31 mouse cellular contexts compared by ENCODE assay signal in genomic region chr7:71852864-71853263, GRCm38 (mm10).
"Had no signal": no experiment of that assay in that cellular context is flagged by ENCODE, and none has a peak within 500 bp of the region (broad histone marks: within the 10 kb centered on the region; RNA-seq: fewer than 3 reads in every experiment).

No protein-coding gene starts in this region.

- ATAC-seq: liver, embryonic 12.5 days; lung, postnatal 0 days; midbrain, embryonic 13.5 days; midbrain, embryonic 15.5 days; midbrain, embryonic 16.5 days had no signal

- H3K27me3 ChIP-seq: limb, embryonic 12.5 days; limb, embryonic 13.5 days; limb, embryonic 15.5 days; liver, embryonic 12.5 days; liver, embryonic 13.5 days; liver, embryonic 15.5 days; lung, embryonic 15.5 days; megakaryocyte, embryonic 14.5 days; midbrain, embryonic 12.5 days; midbrain, embryonic 13.5 days; midbrain, embryonic 15.5 days; neural tube, embryonic 12.5 days; neural tube, embryonic 13.5 days had no signal

- H3K4me2 ChIP-seq: limb, embryonic 12.5 days; limb, embryonic 13.5 days; limb, embryonic 15.5 days; liver, embryonic 12.5 days; liver, embryonic 13.5 days; liver, embryonic 15.5 days; lung, embryonic 14.5 days; lung, embryonic 15.5 days; midbrain, embryonic 11.5 days; midbrain, embryonic 12.5 days; midbrain, embryonic 13.5 days; midbrain, embryonic 15.5 days; neural tube, embryonic 12.5 days; neural tube, embryonic 13.5 days had no signal

- H3K36me3 ChIP-seq: limb, embryonic 10.5 days; limb, embryonic 12.5 days; limb, embryonic 13.5 days; limb, embryonic 15.5 days; liver, embryonic 12.5 days; liver, embryonic 13.5 days; liver, embryonic 15.5 days; lung, embryonic 15.5 days; midbrain, embryonic 10.5 days; midbrain, embryonic 12.5 days; midbrain, embryonic 13.5 days; midbrain, embryonic 15.5 days; neural tube, embryonic 12.5 days; neural tube, embryonic 13.5 days had no signal

- H3K27ac ChIP-seq: limb, embryonic 10.5 days; limb, embryonic 12.5 days; limb, embryonic 13.5 days; limb, embryonic 15.5 days; liver, embryonic 12.5 days; liver, embryonic 13.5 days; liver, embryonic 14.5 days; liver, embryonic 15.5 days; lung, embryonic 15.5 days; macrophage; midbrain, embryonic 10.5 days; midbrain, embryonic 12.5 days; midbrain, embryonic 13.5 days; midbrain, embryonic 15.5 days; neural tube, embryonic 12.5 days; neural tube, embryonic 13.5 days had no signal

- DNase-seq: left cerebral cortex, postnatal 4 days; liver; liver, embryonic 13.5 days; lung, adult 18-20 months; lung, adult 2 months; lung, embryonic 14.5 days; lung, postnatal 10 days; lung, postnatal 14 days; lung, postnatal 36 days; lung, postnatal 4 days; midbrain, embryonic 14.5 days had no signal

- H3K4me1 ChIP-seq: limb, embryonic 10.5 days; limb, embryonic 12.5 days; limb, embryonic 13.5 days; limb, embryonic 15.5 days; liver, embryonic 12.5 days; liver, embryonic 13.5 days; liver, embryonic 15.5 days; lung, embryonic 15.5 days; megakaryocyte, embryonic 14.5 days; midbrain, embryonic 10.5 days; midbrain, embryonic 12.5 days; midbrain, embryonic 13.5 days; midbrain, embryonic 15.5 days; neural tube, embryonic 12.5 days; neural tube, embryonic 13.5 days had no signal

- H3K9ac ChIP-seq: limb, embryonic 12.5 days; limb, embryonic 13.5 days; limb, embryonic 15.5 days; liver, embryonic 12.5 days; liver, embryonic 13.5 days; liver, embryonic 14.5 days; liver, embryonic 15.5 days; lung, embryonic 14.5 days; lung, embryonic 15.5 days; midbrain, embryonic 12.5 days; midbrain, embryonic 13.5 days; midbrain, embryonic 15.5 days; neural tube, embryonic 12.5 days; neural tube, embryonic 13.5 days had no signal

- H3K4me3 ChIP-seq: limb, embryonic 10.5 days; limb, embryonic 12.5 days; limb, embryonic 13.5 days; limb, embryonic 15.5 days; liver, embryonic 12.5 days; liver, embryonic 13.5 days; liver, embryonic 15.5 days; lung, embryonic 15.5 days; megakaryocyte, embryonic 14.5 days; midbrain, embryonic 10.5 days; midbrain, embryonic 12.5 days; midbrain, embryonic 13.5 days; midbrain, embryonic 15.5 days; myocyte; neural tube, embryonic 12.5 days; neural tube, embryonic 13.5 days had no signal

- H3K9me3 ChIP-seq: limb, embryonic 10.5 days; limb, embryonic 12.5 days; limb, embryonic 13.5 days; limb, embryonic 15.5 days; liver, embryonic 12.5 days; liver, embryonic 13.5 days; liver, embryonic 15.5 days; lung, embryonic 15.5 days; midbrain, embryonic 10.5 days; midbrain, embryonic 12.5 days; midbrain, embryonic 13.5 days; midbrain, embryonic 15.5 days; neural tube, embryonic 12.5 days; neural tube, embryonic 13.5 days had no signal
